Comparison of ENCODE assay signal across 18 mouse cellular contexts in the genomic region with DNA sequence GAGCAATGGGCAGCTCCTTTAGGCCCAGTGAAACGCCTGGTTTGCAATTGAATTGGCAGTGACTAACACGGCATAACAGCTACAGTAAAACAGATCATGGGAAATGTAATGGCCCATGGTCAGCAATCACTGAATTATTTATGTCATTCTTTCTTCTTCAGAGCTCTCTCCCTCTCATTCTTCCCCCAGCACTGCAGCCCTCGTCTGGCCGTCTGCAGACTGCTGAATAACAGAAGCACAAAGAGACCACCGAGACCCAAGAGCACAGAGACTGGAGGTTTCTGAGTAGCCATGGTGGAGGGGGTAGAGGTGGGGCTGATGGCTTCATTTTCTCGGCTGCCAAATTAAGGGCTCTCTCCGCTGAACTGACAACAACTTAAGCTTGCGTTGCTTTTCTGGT.
DNase-seq lines count a peak whose midpoint lies in the region; ATAC-seq lines count a peak whose summit lies in the region.
"Had no signal": no experiment of that assay in that cellular context is flagged by ENCODE, and none has a peak within 500 bp of the region (broad histone marks: within the 10 kb centered on the region; RNA-seq: fewer than 3 reads in every experiment).

No protein-coding gene starts in this region.

- no peak overlapping the region for H3K9ac ChIP-seq in neural tube, embryonic 12.5 days
- no peak overlapping the region for H3K9ac ChIP-seq in neural tube, embryonic 15.5 days (replicated peaks)
- no peak overlapping the region for H3K9ac ChIP-seq in hindbrain, embryonic 12.5 days
- H3K9ac ChIP-seq in midbrain, embryonic 11.5 days (ENCODE audit: low read length) = no peak overlapping the region
- H3K9ac ChIP-seq in heart, embryonic 12.5 days = no peak overlapping the region
- H3K9ac ChIP-seq: embryonic facial prominence, embryonic 12.5 days; heart, embryonic 13.5 days; liver, embryonic 13.5 days had no signal

- H3K4me2 ChIP-seq in neural tube, embryonic 12.5 days (replicated peaks) = peak overlapping the region; percentile 18; the same call in 1 of the 2 replicates
- no peak overlapping the region for H3K4me2 ChIP-seq in neural tube, embryonic 15.5 days
- H3K4me2 ChIP-seq in hindbrain, embryonic 12.5 days (replicated peaks) = no peak overlapping the region
- no peak overlapping the region for H3K4me2 ChIP-seq in midbrain, embryonic 11.5 days
- H3K4me2 ChIP-seq in heart, embryonic 12.5 days = no peak overlapping the region
- H3K4me2 ChIP-seq: embryonic facial prominence, embryonic 12.5 days; heart, embryonic 13.5 days; liver, embryonic 13.5 days had no signal

- 10% methylated on average over 8 of the region's 8 CpGs for WGBS in neural tube, embryonic 12.5 days
- 17% methylated on average over 8 of the region's 8 CpGs for WGBS in neural tube, embryonic 15.5 days
- 17% methylated on average over 8 of the region's 8 CpGs for WGBS in hindbrain, embryonic 12.5 days
- WGBS in midbrain, embryonic 11.5 days = 22% methylated on average over 8 of the region's 8 CpGs
- 57% methylated on average over 8 of the region's 8 CpGs for WGBS in heart, embryonic 12.5 days

- H3K27ac ChIP-seq in neural tube, embryonic 12.5 days = 0 out of 2 replicates have a peak overlapping the region, but pooled peaks have one; percentile 32
- H3K27ac ChIP-seq in neural tube, embryonic 15.5 days (replicated peaks) = no peak overlapping the region
- H3K27ac ChIP-seq in hindbrain, embryonic 12.5 days = peak overlapping the region; percentile 57
- peak overlapping the region; percentile 51 for H3K27ac ChIP-seq in midbrain, embryonic 11.5 days (ENCODE audit: low read depth, low read length)
- H3K27ac ChIP-seq in heart, embryonic 12.5 days (ENCODE audit: poor library complexity, severe bottlenecking) = no peak overlapping the region
- H3K27ac ChIP-seq: embryonic facial prominence, embryonic 12.5 days; gastrocnemius, adult 2 months; heart, embryonic 13.5 days; limb, embryonic 10.5 days; liver, embryonic 13.5 days had no signal

- H3K9me3 ChIP-seq in neural tube, embryonic 12.5 days = 0 out of 2 replicates have a peak, but pooled peaks cover 4% of the 10 kb centered on the region
- H3K9me3 ChIP-seq in neural tube, embryonic 15.5 days (replicated peaks) = 0 out of 2 replicates have a peak, but pooled peaks cover 3% of the 10 kb centered on the region
- no peaks in the 10 kb centered on the region; the same call in 1 of the 2 replicates for H3K9me3 ChIP-seq in hindbrain, embryonic 12.5 days (replicated peaks)
- no peaks in the 10 kb centered on the region; the same call in 1 of the 2 replicates for H3K9me3 ChIP-seq in midbrain, embryonic 11.5 days (ENCODE audit: control insufficient read depth, low read length)
- H3K9me3 ChIP-seq in heart, embryonic 12.5 days (replicated peaks) = no peaks in the 10 kb centered on the region; the same call in 1 of the 2 replicates
- H3K9me3 ChIP-seq: liver, embryonic 13.5 days had no signal

- ATAC-seq in neural tube, embryonic 12.5 days (ENCODE audit: low FRiP score, low read depth) = peak; percentile 50; the same call in 1 of the 2 replicates
- no peak; the same call in 1 of the 2 replicates for ATAC-seq in neural tube, embryonic 15.5 days (ENCODE audit: low FRiP score)
- ATAC-seq in hindbrain, embryonic 12.5 days (ENCODE audit: low FRiP score) = peak; percentile 57; the same call in 1 of the 2 replicates
- ATAC-seq in midbrain, embryonic 11.5 days (ENCODE audit: low FRiP score) = peak; percentile 45; the same call in 1 of the 2 replicates
- no peak for ATAC-seq in heart, embryonic 12.5 days (ENCODE audit: insufficient number of reproducible peaks, low FRiP score)
- ATAC-seq: lung, postnatal 0 days had no signal

- H3K4me1 ChIP-seq in neural tube, embryonic 12.5 days = peaks cover 56% of the 10 kb centered on the region
- peaks cover 14% of the 10 kb centered on the region for H3K4me1 ChIP-seq in neural tube, embryonic 15.5 days
- H3K4me1 ChIP-seq in hindbrain, embryonic 12.5 days = peaks cover 55% of the 10 kb centered on the region
- H3K4me1 ChIP-seq in midbrain, embryonic 11.5 days (ENCODE audit: control insufficient read depth, insufficient read depth, low read length) = peaks cover 55% of the 10 kb centered on the region
- H3K4me1 ChIP-seq in heart, embryonic 12.5 days (replicated peaks) = no peaks in the 10 kb centered on the region
- H3K4me1 ChIP-seq: heart, embryonic 13.5 days; liver, embryonic 13.5 days; megakaryocyte, embryonic 14.5 days had no signal

- H3K36me3 ChIP-seq in neural tube, embryonic 12.5 days = no peaks in the 10 kb centered on the region
- H3K36me3 ChIP-seq in neural tube, embryonic 15.5 days = no peaks in the 10 kb centered on the region
- H3K36me3 ChIP-seq in hindbrain, embryonic 12.5 days = no peaks in the 10 kb centered on the region
- no peaks in the 10 kb centered on the region for H3K36me3 ChIP-seq in midbrain, embryonic 11.5 days (ENCODE audit: control insufficient read depth, insufficient read depth, low read length)
- H3K36me3 ChIP-seq in heart, embryonic 12.5 days = no peaks in the 10 kb centered on the region
- H3K36me3 ChIP-seq: embryonic facial prominence, embryonic 12.5 days; heart, embryonic 13.5 days; limb, embryonic 10.5 days; liver, embryonic 13.5 days had no signal

- no peak overlapping the region for H3K4me3 ChIP-seq in neural tube, embryonic 12.5 days
- H3K4me3 ChIP-seq in neural tube, embryonic 15.5 days (replicated peaks) = no peak overlapping the region
- no peak overlapping the region for H3K4me3 ChIP-seq in hindbrain, embryonic 12.5 days
- no peak overlapping the region for H3K4me3 ChIP-seq in midbrain, embryonic 11.5 days (ENCODE audit: low read depth, low read length)
- no peak overlapping the region for H3K4me3 ChIP-seq in heart, embryonic 12.5 days
- H3K4me3 ChIP-seq: embryonic facial prominence, embryonic 12.5 days; gastrocnemius, adult 2 months; heart, embryonic 13.5 days; limb, embryonic 10.5 days; liver, embryonic 13.5 days; megakaryocyte, embryonic 14.5 days had no signal

- peaks cover 15% of the 10 kb centered on the region for H3K27me3 ChIP-seq in neural tube, embryonic 12.5 days (replicated peaks)
- H3K27me3 ChIP-seq in neural tube, embryonic 15.5 days (replicated peaks) = peaks cover 7% of the 10 kb centered on the region
- peaks cover 17% of the 10 kb centered on the region for H3K27me3 ChIP-seq in hindbrain, embryonic 12.5 days
- H3K27me3 ChIP-seq in midbrain, embryonic 11.5 days (ENCODE audit: control insufficient read depth, insufficient read depth, low read length) = 0 out of 2 replicates have a peak, but pooled peaks cover 2% of the 10 kb centered on the region
- peaks cover 48% of the 10 kb centered on the region for H3K27me3 ChIP-seq in heart, embryonic 12.5 days (replicated peaks)
- H3K27me3 ChIP-seq: liver, embryonic 13.5 days had no signal

- DNase-seq in midbrain, embryonic 11.5 days (ENCODE audit: low spot score, missing footprints) = peak; percentile 89
- DNase-seq in heart, adult 8-10 months (ENCODE audit: low spot score) = no peak
- no peak for DNase-seq in heart, adult 18-20 months
- no peak for DNase-seq in right cerebral cortex, postnatal 10 days (ENCODE audit: low spot score in 2 of 2)
- DNase-seq: cerebellum, adult 11-12 months; gastrocnemius, adult 2 months; heart, postnatal 4 days; liver, embryonic 13.5 days; thymus, postnatal 25 days had no signal

Comparison
In these comparisons a context has a peak if more than half of its experiments do, and no peak if none do; other contexts are left out.
1. ATAC-seq: peak in neural tube, embryonic 12.5 days (single experiment), hindbrain, embryonic 12.5 days (single experiment) and midbrain, embryonic 11.5 days (single experiment); none in neural tube, embryonic 15.5 days (single experiment) and heart, embryonic 12.5 days (single experiment).
2. H3K27ac ChIP-seq: peak in neural tube, embryonic 12.5 days (single experiment), hindbrain, embryonic 12.5 days (single experiment) and midbrain, embryonic 11.5 days (single experiment); none in neural tube, embryonic 15.5 days (single experiment) and heart, embryonic 12.5 days (single experiment).